Mouse (Mus musculus) forebrain, embryonic 12.5 days (tissue): ENCODE results near the gene Pik3r1. TPM values are rescaled to one million over a fixed set of nuclear protein-coding genes. Genes with fewer than 3 reads are reported as not detected.

Experiments used
- ATAC-seq: fragments of 200-750 bp; cut with Nextera tagmentation; 2 replicates; pipeline ENCODE4 v1.8.0; 2017; ENCODE audit warnings: moderate TSS enrichment; ENCODE audit not compliant: low FRiP score
- H3K27ac ChIP-seq: fragments of 300-500 bp; sonication (generic); 2 replicates; pipeline ENCODE4 v1.5.1; 2016; ENCODE audit warnings: mild to moderate bottlenecking
- H3K27me3 ChIP-seq: fragments of 300-500 bp; sonication (generic); 2 replicates; pipeline ENCODE4 v1.6.1; 2016; ENCODE audit warnings: mild to moderate bottlenecking
- H3K36me3 ChIP-seq: fragments of 300-500 bp; sonication (generic); replicated peaks from 2 replicates; pipeline ENCODE4 v1.6.1; 2016; ENCODE audit warnings: mild to moderate bottlenecking
- H3K4me1 ChIP-seq: fragments of 300-500 bp; sonication (generic); 2 replicates; pipeline ENCODE4 v1.6.1; 2016
- H3K4me2 ChIP-seq: fragments of 300-500 bp; sonication (generic); 2 replicates; pipeline ENCODE4 v1.6.1; 2016; ENCODE audit warnings: mild to moderate bottlenecking, moderate library complexity
- H3K4me3 ChIP-seq: fragments of 300-500 bp; sonication (generic); replicated peaks from 2 replicates; pipeline ENCODE4 v1.5.1; 2016; ENCODE audit warnings: mild to moderate bottlenecking
- H3K9ac ChIP-seq: fragments of 300-500 bp; sonication (generic); 2 replicates; pipeline ENCODE4 v1.6.1; 2016; ENCODE audit warnings: mild to moderate bottlenecking
- H3K9me3 ChIP-seq: fragments of 300-500 bp; sonication (generic); 2 replicates; pipeline ENCODE4 v1.6.1; 2016
- WGBS: fragments of 180-500 bp; shearing (Covaris S2); methylation state at CpG from one replicate; pipeline ENCODE4 v1.1.7; 2016; 5-methylcytosine and 5-hydroxymethylcytosine counted together
- polyA plus RNA-seq: library from polyadenylated mRNA; unstranded; fragments of >200 nt; fragmentation: Nextera tagmentation; extraction: Ambion mirVana; gene quantifications from 2 replicates; pipeline ENCODE4 v1.2.1, GENCODE M21; 2016

Pik3r1 gene
- polyA plus RNA-seq, 1 experiment from 2014 or later = 20.4 TPM

GRCm38 (mm10) chr13:101730351-101730750, 37.7 kb downstream of the Pik3r1 start:
- Histone ChIP-seq H3K9me3 (no peaks in the 10 kb centered on the region), H3K36me3 (no peaks in the 10 kb centered on the region), H3K27ac (no peak overlapping the region), H3K4me1 (peaks cover 11% of the 10 kb centered on the region), H3K27me3 (no peaks in the 10 kb centered on the region), H3K4me3 (no peak overlapping the region), H3K4me2 (no peak overlapping the region), H3K9ac (no peak overlapping the region)
- ATAC-seq = no peak
- 87% methylated on average over 8 of the region's 8 CpGs for WGBS

GRCm38 (mm10) chr13:101729248-101730055, 38.6 kb downstream of the Pik3r1 start:
- 0 out of 2 replicates have a peak overlapping the region, but pooled peaks have one; percentile 7 for H3K9ac ChIP-seq

DNA sequence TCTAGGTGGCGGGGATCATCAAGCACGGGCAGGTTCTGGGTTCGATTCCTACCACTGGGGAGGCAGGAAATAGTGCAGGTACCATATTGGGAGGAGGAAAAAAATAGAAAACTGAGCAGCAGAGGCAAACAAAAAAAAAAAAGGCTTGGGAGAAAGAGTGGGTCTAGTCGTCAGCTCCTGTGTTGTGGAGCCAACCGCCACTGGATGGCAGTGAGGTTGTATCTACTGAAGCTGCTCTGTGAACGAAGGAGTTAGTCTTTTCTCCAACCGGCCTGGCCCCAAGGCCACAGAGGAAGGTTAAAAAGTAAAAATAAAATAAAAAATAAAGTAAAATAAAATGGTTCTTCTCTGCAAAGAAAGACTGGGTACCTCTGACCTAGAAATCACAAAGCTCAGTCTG, 39.2 kb downstream of the Pik3r1 start:
- WGBS = 60% methylated on average over 7 of the region's 7 CpGs

More at GRCm38 (mm10) chr13:101729248-101730055, 38.6 kb downstream of the Pik3r1 start:
- WGBS = 52% methylated on average over 4 of the region's 4 CpGs
- H3K4me2 ChIP-seq = no peak overlapping the region
- no peak overlapping the region for H3K27ac ChIP-seq
- H3K4me1 ChIP-seq = peaks cover 11% of the 10 kb centered on the region
- no peaks in the 10 kb centered on the region for H3K9me3 ChIP-seq
- H3K27me3 ChIP-seq = no peaks in the 10 kb centered on the region
- no peak overlapping the region for H3K4me3 ChIP-seq
- peak; percentile 46 for ATAC-seq
- H3K36me3 ChIP-seq = no peaks in the 10 kb centered on the region

GRCm38 (mm10) chr13:101728300-101728699, 39.7 kb downstream of the Pik3r1 start:
- no peak overlapping the region for H3K9ac ChIP-seq
- no peaks in the 10 kb centered on the region for H3K9me3 ChIP-seq
- no peaks in the 10 kb centered on the region for H3K27me3 ChIP-seq
- ATAC-seq = no peak
- no peak overlapping the region for H3K4me3 ChIP-seq
- peaks cover 11% of the 10 kb centered on the region for H3K4me1 ChIP-seq
- WGBS = 79% methylated on average over 3 of the region's 3 CpGs
- H3K27ac ChIP-seq = no peak overlapping the region
- no peak overlapping the region for H3K4me2 ChIP-seq
- no peaks in the 10 kb centered on the region for H3K36me3 ChIP-seq

More for the DNA sequence above, 39.2 kb downstream of the Pik3r1 start:
- Histone ChIP-seq H3K4me3 (no peak overlapping the region), H3K27me3 (no peaks in the 10 kb centered on the region), H3K9ac (no peak overlapping the region), H3K36me3 (no peaks in the 10 kb centered on the region), H3K27ac (no peak overlapping the region), H3K4me1 (peaks cover 11% of the 10 kb centered on the region), H3K9me3 (no peaks in the 10 kb centered on the region), H3K4me2 (no peak overlapping the region)
- ATAC-seq = no peak

DNA sequence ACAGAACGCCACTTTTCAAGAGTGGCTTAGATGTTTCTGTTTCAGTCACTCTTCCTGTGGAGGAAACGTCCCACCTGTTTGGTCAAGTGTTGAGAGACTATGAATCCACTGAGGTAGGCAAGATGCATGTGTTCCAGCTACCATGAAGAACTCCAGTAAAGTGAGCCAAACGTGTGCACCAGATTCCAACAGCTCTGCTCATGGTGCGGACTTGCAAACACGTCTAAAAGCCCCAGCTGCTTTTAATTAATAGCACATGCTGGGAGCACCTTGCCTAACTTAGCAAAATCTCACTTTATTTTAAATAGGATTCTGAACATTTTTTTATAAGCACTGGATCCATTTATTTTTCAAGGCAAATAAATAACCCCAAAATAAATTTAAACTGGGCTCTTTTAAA, 40.2 kb downstream of the Pik3r1 start:
- H3K27ac ChIP-seq = no peak overlapping the region
- 79% methylated on average over 5 of the region's 5 CpGs for WGBS

DNA sequence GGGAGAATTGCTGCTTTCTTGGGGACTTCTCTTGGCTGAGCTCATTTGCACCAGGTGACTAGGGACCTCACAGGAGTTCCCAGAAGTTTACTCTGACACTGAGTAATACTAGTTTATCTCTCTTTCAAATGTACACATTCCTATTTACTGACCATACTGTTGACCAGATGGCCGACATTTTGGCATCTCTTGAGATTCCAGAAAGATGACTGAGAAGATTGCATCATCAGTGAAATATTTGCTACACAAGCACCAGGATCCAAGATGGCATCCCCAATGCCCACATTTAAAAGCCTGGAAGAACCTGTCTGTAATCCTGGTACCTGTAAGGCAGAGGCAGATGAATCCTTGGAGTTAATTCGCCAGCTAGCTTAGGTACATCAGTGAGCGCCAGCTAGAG, 41.1 kb downstream of the Pik3r1 start:
- WGBS = 93% methylated on average over 3 of the region's 3 CpGs

More for the DNA sequence above, 40.2 kb downstream of the Pik3r1 start:
- Histone ChIP-seq H3K27me3 (no peaks in the 10 kb centered on the region), H3K4me1 (peaks cover 11% of the 10 kb centered on the region), H3K36me3 (no peaks in the 10 kb centered on the region), H3K9me3 (no peaks in the 10 kb centered on the region), H3K9ac (no peak overlapping the region), H3K4me3 (no peak overlapping the region), H3K4me2 (no peak overlapping the region)
- ATAC-seq = no peak

DNA sequence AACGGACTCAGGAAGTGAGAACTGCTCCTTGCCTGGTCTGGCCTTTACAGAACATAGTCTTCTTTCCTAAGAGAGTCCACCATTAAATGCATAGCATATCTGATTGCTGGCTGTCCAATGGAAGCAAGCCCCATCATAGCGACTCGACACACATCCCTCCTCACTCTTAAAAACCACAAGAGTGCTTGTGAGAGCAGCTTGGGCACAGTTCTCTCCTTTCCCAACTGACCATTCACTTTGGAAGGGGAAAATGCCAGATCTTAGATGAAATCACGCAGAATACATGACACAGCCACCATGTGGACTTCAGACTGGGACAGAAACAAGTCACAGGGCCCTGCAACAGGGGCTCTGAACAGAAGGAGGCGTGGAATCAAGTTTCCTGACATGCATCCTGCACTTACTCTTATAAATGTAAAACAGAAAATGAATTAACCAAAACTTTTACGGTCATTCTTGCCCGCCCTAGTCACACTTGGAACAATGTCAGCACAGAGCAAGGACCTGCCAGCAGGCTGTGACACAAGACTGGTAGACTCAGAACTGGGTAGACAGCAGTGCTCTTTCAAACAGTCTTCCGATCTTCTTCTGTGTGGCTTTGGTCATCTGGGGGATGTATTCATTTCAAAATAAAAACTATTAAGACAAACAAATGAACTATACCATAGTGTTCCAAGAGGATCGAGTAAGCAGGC, 46.0 kb downstream of the Pik3r1 start:
- no peaks in the 10 kb centered on the region for H3K9me3 ChIP-seq
- ATAC-seq = no peak
- H3K27ac ChIP-seq = no peak overlapping the region
- H3K4me1 ChIP-seq = peaks cover 6% of the 10 kb centered on the region
- no peak overlapping the region for H3K4me2 ChIP-seq
- H3K27me3 ChIP-seq = no peaks in the 10 kb centered on the region; the same call in 1 of the 2 replicates
- no peak overlapping the region for H3K9ac ChIP-seq
- no peak overlapping the region for H3K4me3 ChIP-seq
- no peaks in the 10 kb centered on the region for H3K36me3 ChIP-seq
- WGBS = 90% methylated on average over 9 of the region's 9 CpGs

More for the DNA sequence above, 41.1 kb downstream of the Pik3r1 start:
- H3K36me3 ChIP-seq = no peaks in the 10 kb centered on the region
- ATAC-seq = no peak
- H3K4me2 ChIP-seq = no peak overlapping the region
- H3K27me3 ChIP-seq = no peaks in the 10 kb centered on the region
- no peaks in the 10 kb centered on the region for H3K9me3 ChIP-seq
- H3K27ac ChIP-seq = no peak overlapping the region
- no peak overlapping the region for H3K9ac ChIP-seq
- peaks cover 11% of the 10 kb centered on the region for H3K4me1 ChIP-seq
- H3K4me3 ChIP-seq = no peak overlapping the region

- Histone ChIP-seq H3K4me3 (no peak overlapping the region), H3K27me3 (no peaks in the 10 kb centered on the region; the same call in 1 of the 2 replicates), H3K27ac (no peak overlapping the region), H3K9ac (no peak overlapping the region), H3K4me1 (peaks cover 6% of the 10 kb centered on the region), H3K9me3 (no peaks in the 10 kb centered on the region), H3K36me3 (no peaks in the 10 kb centered on the region), H3K4me2 (no peak overlapping the region)
- no peak for ATAC-seq
- 89% methylated on average over 1 of the region's 2 CpGs for WGBS
These were observed 46.9 kb downstream of the Pik3r1 start for GRCm38 (mm10) chr13:101721154-101721553.

DNA sequence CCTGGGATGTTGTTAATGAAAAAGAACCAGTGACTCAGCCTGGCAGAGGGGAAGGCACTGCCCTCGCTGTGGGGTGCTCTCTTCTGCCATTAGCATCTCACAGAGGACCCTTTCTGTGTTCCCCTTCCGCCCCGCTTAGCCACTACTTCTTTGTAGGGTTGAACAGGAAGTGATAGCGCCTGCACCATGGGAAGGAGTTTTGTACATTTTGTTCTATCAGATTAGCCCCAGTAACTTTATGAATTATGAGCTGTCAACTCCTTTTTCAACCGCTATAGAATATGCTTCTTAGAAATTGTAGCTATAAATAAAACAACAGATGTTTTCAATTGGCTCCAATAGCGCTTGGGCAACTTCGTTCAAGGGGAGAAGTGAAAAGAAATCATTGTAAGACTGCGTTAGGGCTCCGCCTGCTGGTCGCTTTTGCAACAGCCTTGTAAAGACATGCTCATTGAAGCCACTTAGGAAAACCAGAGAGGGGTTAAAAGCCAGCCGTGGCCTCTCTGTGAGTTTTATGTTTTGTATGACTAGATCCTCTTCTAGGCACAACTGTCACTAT, 48.6 kb downstream of the Pik3r1 start:
- 9% methylated on average over 11 of the region's 11 CpGs for WGBS

DNA sequence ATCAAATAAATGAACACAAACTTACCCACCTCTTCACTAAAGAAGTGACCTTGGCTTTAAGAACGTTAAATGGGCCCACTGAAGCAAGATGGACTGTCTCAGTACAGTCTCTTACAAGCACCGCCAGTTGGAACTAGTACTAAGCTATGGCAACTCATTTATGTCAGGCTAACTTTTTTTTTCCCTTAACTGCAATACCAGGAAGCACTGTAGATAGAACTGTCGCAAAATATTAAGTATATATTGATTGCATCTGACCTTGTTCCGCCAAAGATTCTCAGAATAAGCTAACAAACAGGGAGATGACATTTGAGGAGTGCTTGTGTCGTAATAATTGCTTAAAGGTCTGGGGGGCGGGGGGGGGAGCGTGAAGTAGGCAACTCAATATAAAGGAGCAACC, 49.3 kb downstream of the Pik3r1 start:
- Histone ChIP-seq H3K9ac (no peak overlapping the region), H3K27me3 (no peaks in the 10 kb centered on the region; the same call in 1 of the 2 replicates), H3K9me3 (no peaks in the 10 kb centered on the region), H3K4me1 (peaks cover 6% of the 10 kb centered on the region), H3K4me3 (no peak overlapping the region), H3K27ac (no peak overlapping the region), H3K36me3 (no peaks in the 10 kb centered on the region), H3K4me2 (peak overlapping the region; percentile 42; the same call in 1 of the 2 replicates)
- 59% methylated on average over 7 of the region's 7 CpGs for whole genome bisulfite sequencing
- no peak; the same call in 1 of the 2 replicates for ATAC-seq

More for the DNA sequence above, 48.6 kb downstream of the Pik3r1 start:
- Histone ChIP-seq H3K4me1 (peaks cover 6% of the 10 kb centered on the region), H3K9ac (no peak overlapping the region), H3K4me3 (no peak overlapping the region), H3K27ac (no peak overlapping the region), H3K36me3 (no peaks in the 10 kb centered on the region), H3K27me3 (no peaks in the 10 kb centered on the region; the same call in 1 of the 2 replicates), H3K9me3 (no peaks in the 10 kb centered on the region), H3K4me2 (peak overlapping the region; percentile 42)
- peak; percentile 64; the same call in 1 of the 2 replicates for ATAC-seq

- no peaks in the 10 kb centered on the region for H3K9me3 ChIP-seq
- H3K9ac ChIP-seq = no peak overlapping the region
- 89% methylated on average over 6 of the region's 6 CpGs for WGBS
- no peaks in the 10 kb centered on the region for H3K36me3 ChIP-seq
- no peak overlapping the region for H3K4me3 ChIP-seq
- H3K4me2 ChIP-seq = no peak overlapping the region
- peaks cover 6% of the 10 kb centered on the region for H3K4me1 ChIP-seq
- no peak for ATAC-seq
- H3K27me3 ChIP-seq = no peaks in the 10 kb centered on the region; the same call in 1 of the 2 replicates
- no peak overlapping the region for H3K27ac ChIP-seq
These were observed 50.2 kb downstream of the Pik3r1 start for GRCm38 (mm10) chr13:101717836-101718235.

- no peaks in the 10 kb centered on the region for H3K36me3 ChIP-seq
- H3K4me1 ChIP-seq = no peaks in the 10 kb centered on the region
- WGBS = 89% methylated on average over 12 of the region's 12 CpGs
- H3K4me3 ChIP-seq = no peak overlapping the region
- no peaks in the 10 kb centered on the region for H3K9me3 ChIP-seq
- ATAC-seq = no peak
- H3K9ac ChIP-seq = no peak overlapping the region
- H3K27me3 ChIP-seq = no peaks in the 10 kb centered on the region
- H3K27ac ChIP-seq = no peak overlapping the region
- no peak overlapping the region for H3K4me2 ChIP-seq
These were observed 54.5 kb downstream of the Pik3r1 start for GRCm38 (mm10) chr13:101713429-101714088.
